Mouse (Mus musculus) embryonic fibroblast, embryonic 13.5 days (primary cell): ENCODE measurements around the gene Trmt5.

Experiments used
- CTCF ChIP-seq: IDR thresholded peaks from 2 replicates; pipeline ENCODE4 v1.5.1; 2011; ENCODE audit warnings: mild to moderate bottlenecking, control low read depth, low read length, moderate library complexity, borderline replicate concordance; ENCODE audit not compliant: insufficient read depth
- POLR2A ChIP-seq: IDR thresholded peaks from 2 replicates; pipeline ENCODE4 v1.6.1; 2011; ENCODE audit warnings: low read depth, mild to moderate bottlenecking, control low read depth, low read length, moderate library complexity

- no peak for TF ChIP-seq CTCF
- no peak for TF ChIP-seq POLR2A
Observed at GRCm38 (mm10) chr12:73255006-73255405, 31.5 kb downstream of the Trmt5 start.
